18 mouse cellular contexts compared by ENCODE assay signal in the genomic region with DNA sequence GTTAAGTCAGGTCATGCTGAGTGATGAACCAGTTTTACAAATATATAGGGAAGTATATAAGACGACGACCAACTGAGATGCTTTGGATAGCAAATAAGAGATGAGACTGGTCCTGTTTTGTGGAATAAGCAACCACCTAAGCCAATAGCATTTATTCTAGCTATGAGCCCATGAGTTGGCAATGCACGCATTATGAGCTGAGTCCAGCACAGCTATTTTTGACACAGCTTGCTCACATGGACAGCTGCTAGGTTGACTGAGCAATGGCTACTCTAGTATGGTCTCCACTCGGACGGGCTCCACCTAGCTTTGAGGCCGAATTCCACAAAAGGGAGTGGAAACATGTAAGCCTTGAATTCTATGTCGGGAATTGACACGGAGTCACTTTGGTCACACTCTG.
"Had no signal": no experiment of that assay in that cellular context is flagged by ENCODE, and none has a peak within 500 bp of the region (broad histone marks: within the 10 kb centered on the region; RNA-seq: fewer than 3 reads in every experiment).

No protein-coding gene starts in this region.

- H3K4me1 ChIP-seq: liver, embryonic 12.5 days; midbrain, embryonic 10.5 days; midbrain, embryonic 13.5 days had no signal

- H3K4me3 ChIP-seq: kidney, embryonic 15.5 days; left cerebral cortex, adult 2 months; limb, embryonic 12.5 days; liver, embryonic 12.5 days; liver, embryonic 15.5 days; lung, embryonic 15.5 days; megakaryocyte, embryonic 14.5 days; midbrain, embryonic 10.5 days; midbrain, embryonic 13.5 days; stomach, embryonic 15.5 days had no signal

- H3K27ac ChIP-seq: kidney, embryonic 15.5 days; left cerebral cortex, adult 2 months; limb, embryonic 12.5 days; liver, embryonic 12.5 days; liver, embryonic 15.5 days; lung, embryonic 15.5 days; midbrain, embryonic 10.5 days; midbrain, embryonic 13.5 days; stomach, embryonic 15.5 days had no signal

- DNase-seq: kidney, postnatal 36 days; layer of hippocampus, postnatal 36 days; liver; lung, adult 18-20 months; lung, postnatal 10 days; lung, postnatal 36 days; thymus, postnatal 25 days had no signal

- H3K27me3 ChIP-seq: kidney, embryonic 15.5 days; limb, embryonic 12.5 days; liver, embryonic 12.5 days; liver, embryonic 15.5 days; lung, embryonic 15.5 days; midbrain, embryonic 13.5 days; stomach, embryonic 15.5 days had no signal

- ATAC-seq: liver, embryonic 12.5 days; midbrain, embryonic 13.5 days; midbrain, embryonic 16.5 days had no signal

- H3K36me3 ChIP-seq: kidney, embryonic 15.5 days; limb, embryonic 12.5 days; liver, embryonic 12.5 days; liver, embryonic 15.5 days; lung, embryonic 15.5 days; midbrain, embryonic 10.5 days; midbrain, embryonic 13.5 days; stomach, embryonic 15.5 days had no signal

- H3K4me2 ChIP-seq: kidney, embryonic 15.5 days; limb, embryonic 12.5 days; liver, embryonic 12.5 days; liver, embryonic 15.5 days; lung, embryonic 15.5 days; midbrain, embryonic 13.5 days; stomach, embryonic 15.5 days had no signal

- H3K9ac ChIP-seq: kidney, embryonic 15.5 days; limb, embryonic 12.5 days; liver, embryonic 12.5 days; liver, embryonic 15.5 days; lung, embryonic 15.5 days; midbrain, embryonic 13.5 days; stomach, embryonic 15.5 days had no signal

- H3K9me3 ChIP-seq: kidney, embryonic 15.5 days; limb, embryonic 12.5 days; liver, embryonic 12.5 days; liver, embryonic 15.5 days; lung, embryonic 15.5 days; midbrain, embryonic 10.5 days; midbrain, embryonic 13.5 days; stomach, embryonic 15.5 days had no signal
